Mouse (Mus musculus): ENCODE data around the gene Npy1r. TPM values are rescaled to one million over a fixed set of nuclear protein-coding genes. Genes with fewer than 3 reads are reported as not detected.

Gene Npy1r
- not detected for polyA plus RNA-seq (2017; shearing (Covaris generic))

DNA sequence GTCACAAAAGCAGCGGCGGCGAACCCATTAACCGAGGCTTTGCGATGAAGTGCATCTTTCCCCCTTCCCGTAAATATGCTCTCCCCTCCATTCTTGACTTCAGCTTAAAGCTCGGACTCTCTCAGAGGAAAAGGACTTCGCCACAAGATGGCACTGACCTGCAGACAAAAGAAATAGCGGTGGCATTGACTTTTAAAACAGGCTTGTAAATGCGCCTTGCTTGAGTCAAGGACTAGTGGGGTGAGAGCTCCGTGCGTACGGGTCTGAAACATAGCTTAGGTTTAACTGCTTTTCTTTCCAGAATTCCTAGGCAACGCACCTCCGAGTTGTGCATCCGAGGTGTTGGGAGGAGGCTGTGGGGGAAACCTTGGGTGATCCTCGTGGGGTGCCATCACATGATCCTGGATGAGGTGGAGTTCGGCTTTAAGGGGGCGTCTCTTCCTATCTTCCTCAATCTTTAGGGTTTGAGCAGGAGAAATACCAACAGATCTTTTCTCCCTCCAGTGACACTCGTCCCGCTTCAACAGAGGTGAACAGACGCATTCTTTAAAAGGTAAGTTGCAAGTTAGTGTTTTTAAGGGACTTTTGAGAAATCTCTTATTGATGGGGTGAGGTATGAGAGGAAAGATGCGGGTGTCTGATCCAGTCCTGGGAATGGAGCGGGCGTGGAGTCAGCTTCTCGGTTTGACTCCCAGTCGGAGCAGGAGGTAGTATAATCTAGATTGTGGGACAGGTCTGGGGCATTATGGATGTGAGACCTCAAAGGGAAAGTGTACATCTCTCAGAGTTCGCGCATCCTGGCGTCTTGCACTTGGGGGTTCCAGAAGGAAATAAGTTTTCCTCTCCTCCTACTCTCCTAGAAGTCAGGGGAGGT lies at the start of gene Npy1r:
TSS of gene Npy1r (plus strand) at position 223 of the 874 bp plus-strand sequence.
- no peak for ATAC-seq

DNA sequence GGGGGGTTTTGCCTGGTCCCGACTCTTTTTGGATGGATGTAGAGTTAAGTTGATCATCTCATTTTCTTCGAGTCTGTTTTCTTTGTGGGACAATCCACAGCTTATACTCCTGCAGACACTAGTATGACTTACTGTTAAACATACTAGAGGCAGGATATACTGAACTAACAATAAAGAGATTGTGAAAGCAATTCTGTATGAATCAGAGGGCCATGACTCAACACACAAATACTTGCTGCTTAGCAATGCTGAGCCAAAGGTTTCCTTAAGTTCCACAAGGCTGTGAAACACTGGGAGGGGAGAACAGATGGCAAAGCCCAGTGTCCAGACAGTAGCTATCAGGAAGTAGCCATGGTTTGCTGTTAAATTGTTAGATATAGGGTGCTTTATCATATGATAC lies 15.7 kb upstream of the Npy1r start:
- ATAC-seq: no peak

GRCm38 (mm10) chr8:66687511-66688329 lies 9.3 kb upstream of the Npy1r start, which contains the start of gene Npy5r:
TSS of gene Npy5r (minus strand) at chr8:66688128.
- no peak for ATAC-seq

DNA sequence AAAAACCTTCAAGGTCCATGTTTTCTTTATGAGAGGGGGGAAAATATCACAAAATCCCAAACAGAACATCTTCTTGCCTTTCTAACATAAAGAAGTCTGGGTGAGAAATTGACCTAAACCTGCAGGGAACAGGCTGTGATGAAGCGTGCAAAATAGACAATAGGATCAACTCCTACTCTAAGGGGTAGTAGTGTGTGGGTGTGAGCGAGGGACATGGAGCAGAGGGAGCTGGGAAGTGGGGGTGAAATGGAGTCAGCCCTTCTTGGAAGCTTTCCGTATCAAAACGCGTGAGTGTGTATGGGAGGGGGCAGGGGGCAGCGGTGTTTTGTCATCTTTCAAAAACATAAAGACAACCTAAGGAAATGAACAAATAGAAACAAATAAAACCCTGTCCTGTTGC lies 8.6 kb upstream of the Npy1r start:
- no peak for ATAC-seq

DNA sequence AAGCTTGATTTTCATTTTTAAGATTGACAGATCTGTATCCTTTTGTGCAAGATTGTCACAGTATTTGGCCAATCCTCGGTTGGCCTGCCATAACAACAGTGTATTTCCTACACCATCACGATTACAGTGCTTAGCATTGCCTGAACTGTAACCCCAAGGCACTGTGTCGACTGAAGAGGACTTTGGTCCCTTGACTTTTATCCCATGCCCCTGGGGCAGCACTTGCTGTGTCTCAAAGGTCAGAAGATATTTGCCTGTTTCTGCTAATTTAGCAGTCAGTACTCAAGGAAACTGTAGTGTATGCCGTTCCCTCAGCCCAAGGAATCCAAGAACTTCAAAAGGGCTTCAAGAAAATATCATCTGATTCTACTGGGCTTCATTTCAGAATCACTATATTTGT lies 8.2 kb upstream of the Npy1r start:
- no peak for ATAC-seq

- no peak for ATAC-seq
Measured at GRCm38 (mm10) chr8:66690402-66690801, 6.6 kb upstream of the Npy1r start.

DNA sequence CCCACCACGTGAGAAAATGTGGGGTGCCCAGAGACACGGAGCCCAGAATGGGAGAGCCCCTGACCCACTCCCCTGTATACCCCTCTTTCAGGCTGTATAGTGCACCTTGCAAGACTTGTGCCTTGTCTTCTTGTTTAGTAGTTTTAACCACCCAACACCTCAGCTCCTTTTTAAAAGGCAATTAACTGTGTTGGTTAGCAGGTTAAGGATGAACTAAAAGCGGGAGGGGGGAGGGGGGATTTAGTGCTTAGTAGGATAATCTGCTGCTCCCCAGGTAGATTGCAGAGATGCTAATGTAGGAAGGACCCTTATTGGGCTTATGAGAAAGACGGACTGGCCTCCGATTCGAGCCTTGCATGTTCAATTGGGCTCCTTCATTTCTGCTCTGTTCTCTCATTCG lies 1.0 kb downstream of the Npy1r start:
- ATAC-seq: no peak

DNA sequence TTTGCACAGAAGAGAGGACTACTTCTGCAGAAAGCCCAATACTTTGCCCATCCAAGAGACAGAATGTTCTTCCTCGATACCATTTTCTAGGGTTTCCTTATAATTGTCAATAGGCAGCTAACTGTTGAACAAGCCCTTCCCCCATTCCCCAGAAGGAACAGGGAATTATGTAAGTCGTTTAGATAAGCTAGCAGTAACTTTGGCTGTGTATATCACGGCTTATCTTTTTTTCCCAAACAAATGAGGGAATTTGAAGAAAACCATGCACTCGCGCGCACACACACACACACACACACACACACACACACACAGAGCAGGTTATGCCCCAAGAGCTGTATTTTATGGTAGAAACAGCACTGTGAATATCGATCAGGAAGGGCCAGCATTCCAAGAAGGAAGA lies 1.8 kb downstream of the Npy1r start:
- ATAC-seq: no peak

DNA sequence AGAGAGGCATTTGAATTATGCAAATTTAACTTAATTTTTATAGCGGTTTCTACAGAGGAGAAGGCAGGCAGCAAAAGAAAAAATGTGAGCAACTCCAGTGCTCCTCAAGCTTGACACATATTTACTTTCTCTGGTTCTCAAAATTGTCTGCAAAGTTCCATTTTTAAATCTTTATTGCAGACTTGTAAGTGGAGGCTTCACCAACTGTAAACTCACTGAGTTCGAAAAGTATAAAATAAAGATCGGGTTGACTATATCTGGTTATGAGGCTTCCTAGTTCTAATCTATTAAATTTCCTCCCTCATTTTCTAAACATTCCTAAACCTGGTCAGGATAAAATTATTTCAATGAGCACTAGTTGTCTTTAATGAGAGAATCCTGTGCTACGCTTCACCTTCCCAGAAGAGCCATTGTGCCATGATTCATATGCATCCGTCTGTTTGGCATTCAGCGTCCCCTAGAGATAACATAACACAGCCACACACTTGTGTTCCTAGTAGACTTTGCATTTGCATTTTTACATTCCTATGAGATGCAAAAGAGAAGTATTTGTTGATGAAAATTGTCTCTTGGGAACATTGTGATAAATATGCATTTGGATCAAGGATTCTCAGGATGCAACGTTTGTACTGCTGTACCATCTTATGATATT lies 17.5 kb downstream of the Npy1r start:
- ATAC-seq: no peak

- ATAC-seq: no peak
Measured at GRCm38 (mm10) chr8:66722835-66723234, 25.8 kb downstream of the Npy1r start.

- ATAC-seq: no peak
Measured at GRCm38 (mm10) chr8:66729446-66729845, 32.5 kb downstream of the Npy1r start.

DNA sequence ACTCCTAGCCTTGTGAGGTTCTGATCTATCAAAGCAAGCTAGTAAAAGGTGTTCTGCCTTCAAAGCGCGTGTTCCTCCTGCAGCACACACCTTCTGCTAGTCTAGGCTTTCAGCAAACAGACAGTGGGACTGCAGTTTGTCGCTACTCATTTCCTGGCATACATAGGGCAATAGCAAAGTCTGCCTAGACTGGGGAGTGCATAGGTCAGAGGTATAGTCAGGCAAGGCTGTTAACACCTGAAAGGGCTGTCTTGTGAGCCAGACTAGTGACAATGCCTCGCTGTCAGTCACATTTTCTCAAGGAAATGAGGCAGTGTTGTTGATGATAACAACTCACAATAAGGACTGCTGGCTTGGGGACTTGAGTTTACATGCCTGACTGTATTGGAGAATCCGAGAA lies 35.0 kb downstream of the Npy1r start:
- ATAC-seq: no peak

DNA sequence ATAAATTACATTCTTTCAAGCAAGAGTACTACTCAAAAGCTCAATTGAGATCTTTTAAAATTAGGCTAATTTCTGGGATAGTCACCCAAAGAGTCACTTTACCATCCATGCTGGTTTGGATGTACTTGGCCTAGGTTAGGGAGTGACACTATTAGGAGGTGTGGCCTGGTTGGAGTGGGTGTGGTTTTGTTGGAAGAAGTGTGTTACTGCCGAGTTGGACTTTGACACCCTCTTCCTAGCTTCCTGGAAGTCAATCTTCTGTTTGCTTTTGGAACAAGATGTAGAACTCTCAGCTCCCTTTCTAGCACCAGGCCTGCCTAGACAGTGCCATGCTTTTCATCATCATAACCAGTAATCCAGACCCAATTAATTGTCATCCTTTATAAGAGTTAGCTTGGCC lies 45.4 kb downstream of the Npy1r start:
- ATAC-seq: no peak

DNA sequence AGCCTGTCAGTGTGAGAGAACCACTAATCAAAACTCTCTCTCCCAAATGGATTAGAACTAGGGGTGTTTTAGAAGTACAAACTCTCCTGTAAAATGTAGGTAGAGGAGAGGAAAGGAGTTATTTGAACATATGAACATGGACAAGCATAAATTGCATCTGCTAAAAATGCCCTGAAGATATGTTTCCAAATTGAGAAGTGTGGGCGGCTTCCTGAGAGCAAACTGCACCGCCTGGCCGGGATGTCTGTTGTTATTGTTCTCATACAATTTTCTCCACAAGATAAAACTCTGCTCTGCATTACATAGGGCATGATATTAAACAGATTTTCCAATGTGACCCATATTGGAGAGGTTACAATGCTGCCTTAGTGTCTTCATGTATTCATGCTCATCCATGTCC lies 48.6 kb downstream of the Npy1r start:
- ATAC-seq: no peak

DNA sequence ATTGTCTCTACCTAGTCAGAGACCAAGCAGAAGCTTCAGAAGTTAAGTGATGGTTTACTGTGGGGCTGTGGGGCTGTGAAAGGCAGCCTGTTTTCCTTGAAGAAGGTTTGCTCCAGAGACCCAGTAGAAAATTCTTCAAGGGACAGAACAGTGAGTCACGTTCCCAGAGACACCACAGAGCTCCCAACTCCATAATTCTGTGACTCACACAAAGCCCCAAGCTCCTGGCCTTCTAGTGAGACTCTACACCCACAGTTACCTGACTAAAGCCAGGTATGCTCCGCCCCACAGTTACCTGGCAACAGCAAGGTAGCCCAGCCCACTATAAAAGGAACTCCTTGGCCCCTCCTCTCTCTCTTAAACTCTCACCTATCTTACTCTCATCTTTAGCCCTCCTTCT lies 54.6 kb downstream of the Npy1r start:
- no peak for ATAC-seq

GRCm38 (mm10) chr8:66756161-66756560 lies 59.2 kb downstream of the Npy1r start:
- no peak for ATAC-seq

Other genes with a start within 250 kb of the Npy1r start
- gene Tma16, start 210.7 kb upstream of the Npy1r start, polyA plus RNA-seq (2017; shearing (Covaris generic)): 10 to 100 TPM; 13.9 to 15.0 TPM
- not detected for gene Tktl2, start 185.4 kb upstream of the Npy1r start, polyA plus RNA-seq (2017; shearing (Covaris generic))
- not detected for gene Npy5r, start 9.1 kb upstream of the Npy1r start, polyA plus RNA-seq (2017; shearing (Covaris generic))
- 1 to 10 TPM; 1.1 to 1.5 TPM for gene Naf1, start 163.0 kb downstream of the Npy1r start, polyA plus RNA-seq (2017; shearing (Covaris generic))

Data from activated CD4-positive, CD25-positive, alpha-beta regulatory T cell, adult 4 months (primary cell).